Mouse (Mus musculus) cortical plate, adult 2 months (tissue): ENCODE results near the gene Heyl.

ENCODE experiments used
- CTCF ChIP-seq: fragments of 200-500 bp; IDR thresholded peaks from 2 replicates; pipeline ENCODE4 v1.5.1; 2011; ENCODE audit warnings: mild to moderate bottlenecking, control low read depth, low read length; ENCODE audit not compliant: insufficient read depth; ENCODE audit errors: extremely low read depth
- POLR2A ChIP-seq: fragments of 200-500 bp; IDR thresholded peaks from 2 replicates; pipeline ENCODE4 v1.6.1; 2011; ENCODE audit warnings: mild to moderate bottlenecking, low read length, control low read depth; ENCODE audit not compliant: insufficient read depth; ENCODE audit errors: extremely low read depth

DNA sequence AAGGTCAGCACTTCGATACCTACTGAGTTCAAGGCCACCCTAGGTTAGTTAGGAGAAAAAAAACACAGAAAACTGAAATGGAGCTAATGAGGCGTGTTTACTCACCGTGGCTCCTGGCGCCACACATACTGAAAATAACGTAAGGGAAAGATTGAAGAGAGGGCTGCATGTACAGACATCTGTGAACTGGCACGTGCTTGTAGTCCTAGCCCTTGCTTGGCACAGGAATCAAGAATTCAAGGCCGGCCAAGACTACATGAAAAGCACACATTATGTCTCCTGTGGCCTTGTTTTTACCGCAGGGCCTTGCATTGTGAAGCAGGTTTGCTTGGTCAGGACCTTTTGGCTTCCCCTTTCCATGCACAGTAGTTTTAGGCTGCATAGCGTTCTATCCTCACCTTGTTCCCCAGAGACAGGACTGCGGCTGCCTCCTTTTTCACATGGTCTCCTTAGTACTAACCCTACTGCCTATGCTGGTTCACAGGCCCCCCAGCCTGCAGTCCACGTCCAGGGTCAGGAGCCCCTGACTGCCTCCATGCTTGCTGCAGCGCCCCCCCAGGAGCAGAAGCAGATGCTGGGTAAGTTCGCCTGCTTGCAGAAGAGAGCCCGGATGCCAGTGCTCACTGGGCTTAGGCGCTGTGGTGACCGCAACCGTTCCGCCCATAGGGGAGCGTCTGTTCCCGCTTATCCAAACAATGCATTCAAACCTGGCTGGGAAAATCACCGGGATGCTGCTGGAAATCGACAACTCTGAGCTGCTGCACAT lies 64.0 kb downstream of the Heyl start:
- no peak for TF ChIP-seq CTCF
- TF ChIP-seq POLR2A, result no peak
